1 mouse cellular context compared by ENCODE assay signal in the genomic region with DNA sequence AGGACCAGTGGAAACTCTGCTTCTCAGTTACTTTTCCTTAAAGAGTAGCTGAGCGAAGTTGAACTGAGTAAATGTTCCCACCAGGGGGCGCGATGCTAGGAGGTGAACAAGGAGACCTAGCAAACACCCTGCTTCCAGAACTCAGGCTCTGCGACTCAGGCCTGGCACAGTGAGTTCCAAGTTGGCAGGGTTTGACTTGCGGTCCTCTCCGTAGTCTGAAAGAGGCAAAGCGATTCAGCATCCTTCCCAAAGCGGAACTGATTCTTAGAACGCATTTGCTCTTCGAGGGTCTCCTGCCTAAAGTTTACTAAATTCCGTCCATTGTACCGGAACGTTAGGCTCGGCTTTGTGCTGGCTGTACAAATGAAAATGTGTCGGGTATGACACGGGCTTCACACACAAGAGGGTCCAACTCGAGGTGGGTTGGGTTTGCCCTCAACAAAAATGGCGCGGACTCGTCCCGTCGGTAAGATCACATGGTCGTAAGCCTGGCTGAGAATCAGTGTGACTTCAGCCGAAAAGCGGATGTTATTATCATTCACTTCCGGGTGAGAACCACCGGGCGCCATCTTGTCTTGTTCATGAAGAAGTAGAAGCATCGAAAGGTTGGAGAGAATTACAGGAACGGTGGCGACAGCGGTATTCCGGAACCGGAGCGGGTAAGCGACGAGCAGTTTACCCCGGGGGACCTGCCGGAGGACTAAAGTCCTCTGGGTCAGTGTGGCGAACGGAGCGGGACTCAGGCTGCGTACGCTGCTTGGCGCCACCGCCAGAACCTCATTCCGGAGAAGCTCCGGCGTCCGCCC.
A peak's percentile ranks its signal among the peaks of the same experiment; 100 is the strongest.
TF ChIP-seq lines count a peak whose summit lies in the region.

TSS of gene Pnisr (plus strand) at position 103 of the 806 bp plus-strand sequence.

TF ChIP-seq in CH12.LX, 34 proteins besides CTCF, POLR2A, EP300 and RAD21 (continued from another document):
- TF ChIP-seq IRF4 (IDR thresholded peaks at IDR 0.05; ENCODE audit: low read depth, low read length) = peak; percentile 15; the same call in 1 of the 2 replicates
- no peak for TF ChIP-seq PAX5 (IDR thresholded peaks at IDR 0.05; ENCODE audit: low read length)
- peak; percentile 74; the same call in 1 of the 2 replicates for TF ChIP-seq SIN3A (IDR thresholded peaks at IDR 0.05; ENCODE audit: low read length)
- TF ChIP-seq KAT2A (IDR thresholded peaks at IDR 0.05; ENCODE audit: insufficient replicate concordance, low read length) = peak; percentile 99
- peak; percentile 67; the same call in 1 of the 2 replicates for TF ChIP-seq TCF12 (IDR thresholded peaks at IDR 0.05; ENCODE audit: low read depth, low read length)
- TF ChIP-seq MXI1 (IDR thresholded peaks at IDR 0.05; ENCODE audit: low read depth, low read length) = peak; percentile 66
- no peak for TF ChIP-seq ETS1 (conservative IDR thresholded peaks at IDR 0.05; ENCODE audit: low read depth, low read length)
- TF ChIP-seq E2F4 (IDR thresholded peaks at IDR 0.05; ENCODE audit: insufficient replicate concordance, low read depth, low read length) = peak; percentile 93; the same call in 1 of the 2 replicates
- no peak for TF ChIP-seq ZKSCAN1 (IDR thresholded peaks at IDR 0.05; ENCODE audit: borderline replicate concordance, low read depth, low read length)
- TF ChIP-seq JUND (conservative IDR thresholded peaks at IDR 0.05; ENCODE audit: low read depth, low read length) = no peak
- peak; percentile 92 for TF ChIP-seq MYC (IDR thresholded peaks at IDR 0.05; ENCODE audit: low read depth, low read length)
- TF ChIP-seq SMC3 (IDR thresholded peaks at IDR 0.05; ENCODE audit: low read depth, low read length) = peak; percentile 84
- TF ChIP-seq MAX (IDR thresholded peaks at IDR 0.05; ENCODE audit: low read length) = peak; percentile 90
